Mouse (Mus musculus) olfactory bulb, adult 2 months (tissue): ENCODE measurements around the gene Fam149b.

Experiments
- CTCF ChIP-seq: fragments of 200-500 bp; IDR thresholded peaks from 2 replicates; pipeline ENCODE4 v1.5.1; 2012; ENCODE audit warnings: low read depth, mild to moderate bottlenecking, low read length, moderate library complexity; ENCODE audit not compliant: insufficient read depth
- POLR2A ChIP-seq: fragments of 200-500 bp; IDR thresholded peaks from 2 replicates; pipeline ENCODE4 v1.6.1; 2012; ENCODE audit warnings: mild to moderate bottlenecking, low read depth, low read length, moderate library complexity; ENCODE audit not compliant: insufficient read depth

DNA sequence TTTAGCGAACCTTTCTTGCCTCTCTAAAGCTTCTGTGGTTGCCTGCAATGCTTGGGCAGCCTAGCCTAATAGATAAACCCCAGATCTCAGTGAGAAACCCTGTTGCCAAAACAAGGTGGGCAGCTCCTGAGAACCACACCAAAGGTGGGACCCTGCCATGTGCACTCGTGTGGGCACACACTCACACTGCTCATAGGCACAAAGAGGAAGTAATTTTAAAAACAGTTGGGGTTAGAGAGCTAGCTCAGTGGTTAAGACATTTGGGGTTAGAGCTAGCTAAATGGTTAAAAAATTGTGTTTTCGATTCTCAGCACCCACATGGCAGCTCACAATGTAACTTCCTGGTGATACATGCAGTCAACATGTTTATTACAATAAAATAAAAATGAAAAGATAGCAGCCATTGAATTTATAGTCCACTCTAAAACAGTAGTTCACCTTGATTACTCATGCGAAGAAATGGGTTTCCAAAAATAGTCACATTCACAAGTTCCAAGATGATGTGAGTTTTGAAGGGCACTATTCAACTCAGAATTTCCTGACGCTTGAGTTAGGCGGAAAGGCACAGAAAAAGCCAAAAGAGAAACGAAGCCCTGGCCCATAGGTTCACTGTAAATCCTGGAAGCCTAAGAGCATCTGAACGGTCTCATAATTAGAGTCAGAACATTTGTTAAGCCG lies 31.9 kb downstream of the Fam149b start:
- TF ChIP-seq CTCF: no peak
- TF ChIP-seq POLR2A: no peak
